Mouse (Mus musculus) forebrain, embryonic 14.5 days (tissue): ENCODE measurements around the gene Gm3409. TPM values are rescaled to one million over a fixed set of nuclear protein-coding genes. Genes with fewer than 3 reads are reported as not detected.

Experiments used
- polyA plus RNA-seq: library from polyadenylated mRNA; unstranded; fragments of >200 nt; fragmentation: Nextera tagmentation; extraction: Ambion mirVana; gene quantifications from 2 replicates; pipeline ENCODE4 v1.2.1, GENCODE M21; 2014

The Gm3409 gene
- polyA plus RNA-seq, 1 experiment from 2014 or later: not detected

Other genes with a start within 250 kb of the Gm3409 start
- gene Wasf3, start 152.7 kb upstream of the Gm3409 start, polyA plus RNA-seq: 5.3 and 6.1 TPM in 2 replicates
- not detected in 2 replicates for gene Gm6408, start 55.7 kb upstream of the Gm3409 start, polyA plus RNA-seq
- not detected in 2 replicates for gene Gm6370, start 46.3 kb upstream of the Gm3409 start, polyA plus RNA-seq
- gene 4930449I24Rik, start 35.2 kb upstream of the Gm3409 start, polyA plus RNA-seq: not detected in 2 replicates
- not detected in 2 replicates for gene Gm3402, start 23.5 kb upstream of the Gm3409 start, polyA plus RNA-seq
- not detected in 2 replicates for gene Gm3404, start 11.8 kb upstream of the Gm3409 start, polyA plus RNA-seq
- not detected in 2 replicates for gene Gm3415, start 18.5 kb downstream of the Gm3409 start, polyA plus RNA-seq
- gene Gpr12, start 47.6 kb downstream of the Gm3409 start, polyA plus RNA-seq: 13.3 and 20.3 TPM in 2 replicates